Mouse (Mus musculus) spleen, postnatal 14 days (tissue): ENCODE measurements around the gene Igf2bp3.

Experiments
- DNase-seq, 2 experiments: peaks; one replicate each; pipeline ENCODE4 v3.0.0; 2021 to 2022; ENCODE audit warnings: low spot score in 2 of 2

Igf2bp3 gene

GRCm38 (mm10) chr6:49219001-49219560, 4.3 kb upstream of the Igf2bp3 start:
- no peak for DNase-seq

- no peak for DNase-seq
Observed at GRCm38 (mm10) chr6:49218275-49218802, 3.6 kb upstream of the Igf2bp3 start.

GRCm38 (mm10) chr6:49217581-49218274, 3.0 kb upstream of the Igf2bp3 start:
- DNase-seq: peak; percentile 90 to 91

- no peak for DNase-seq
Observed at GRCm38 (mm10) chr6:49216811-49217542, 2.2 kb upstream of the Igf2bp3 start.

GRCm38 (mm10) chr6:49215748-49216585, 1.2 kb upstream of the Igf2bp3 start:
- no peak for DNase-seq

GRCm38 (mm10) chr6:49214086-49214927, 450 bp downstream of the Igf2bp3 start:
- peak; percentile 30 to 47 for DNase-seq

GRCm38 (mm10) chr6:49213581-49214085, 1.1 kb downstream of the Igf2bp3 start:
- peak in 1 of 2 experiments; percentile 25 for DNase-seq

- DNase-seq: no peak
Observed at GRCm38 (mm10) chr6:49212931-49213580, 1.7 kb downstream of the Igf2bp3 start.

- DNase-seq: no peak
Observed at GRCm38 (mm10) chr6:49212141-49212540, 2.6 kb downstream of the Igf2bp3 start.

- DNase-seq: no peak
Observed at GRCm38 (mm10) chr6:49211596-49211995, 3.2 kb downstream of the Igf2bp3 start.

GRCm38 (mm10) chr6:49209881-49210854, 4.6 kb downstream of the Igf2bp3 start:
- no peak for DNase-seq

GRCm38 (mm10) chr6:49208935-49209334, 5.8 kb downstream of the Igf2bp3 start:
- no peak for DNase-seq

GRCm38 (mm10) chr6:49208297-49208930, 6.3 kb downstream of the Igf2bp3 start:
- no peak for DNase-seq

- no peak for DNase-seq
Observed at GRCm38 (mm10) chr6:49206416-49206815, 8.3 kb downstream of the Igf2bp3 start.

- no peak for DNase-seq
Observed at GRCm38 (mm10) chr6:49195188-49195587, 19.6 kb downstream of the Igf2bp3 start.

- no peak for DNase-seq
Observed at GRCm38 (mm10) chr6:49194536-49194935, 20.2 kb downstream of the Igf2bp3 start.

GRCm38 (mm10) chr6:49189363-49189762, 25.4 kb downstream of the Igf2bp3 start:
- no peak for DNase-seq

GRCm38 (mm10) chr6:49187299-49187698, 27.5 kb downstream of the Igf2bp3 start:
- no peak for DNase-seq
